Mouse (Mus musculus): ENCODE data around the gene Sass6. TPM values are rescaled to one million over a fixed set of nuclear protein-coding genes. Genes with fewer than 3 reads are reported as not detected.
"Not testable (repeated sequence)": the region's sequence is repeated elsewhere in the genome, so short reads cannot be mapped to it uniquely, and the experiment has no call there.

Gene Sass6
- polyA plus RNA-seq, 1 experiment from 2014 or later, result 39.5 TPM

DNA sequence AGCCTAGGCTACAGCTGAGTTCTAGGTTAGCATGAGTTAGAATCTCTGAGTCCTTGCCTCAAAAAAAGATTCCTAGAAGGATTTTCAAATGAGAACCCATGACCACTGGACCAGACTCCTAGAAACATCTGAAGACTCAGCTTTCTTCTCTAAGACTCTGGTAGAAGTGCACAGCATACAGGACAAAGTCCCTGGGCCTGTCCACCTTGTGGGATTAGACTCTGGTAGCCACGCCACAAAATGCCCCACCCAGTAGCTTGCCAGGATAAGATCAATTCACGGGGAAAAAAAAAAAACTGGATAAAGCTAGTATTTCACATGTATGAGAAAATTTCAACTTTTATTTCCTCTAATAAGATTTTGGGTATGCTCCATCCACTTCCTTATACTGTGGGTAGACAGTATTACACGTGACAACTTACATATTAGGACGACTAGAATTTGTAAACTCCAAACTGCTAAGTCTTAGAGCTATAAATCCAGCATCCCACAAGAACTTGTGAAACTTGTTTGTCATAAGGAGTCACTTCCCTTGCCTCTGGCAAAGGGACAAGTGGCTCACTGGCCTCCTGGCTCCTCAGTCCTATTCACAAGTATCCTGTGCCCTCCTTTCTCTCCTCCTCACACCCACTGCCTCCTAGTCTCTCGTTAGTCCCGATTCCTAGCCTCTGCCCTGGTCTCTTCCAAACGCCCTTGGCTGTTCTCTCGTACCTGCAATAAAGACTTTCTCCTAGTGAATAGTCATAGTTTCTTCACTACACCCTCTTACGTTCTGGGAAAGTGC lies 43.1 kb downstream of the Sass6 start:
- peaks cover 100% of the 10 kb centered on the region for H3K36me3 ChIP-seq
- H3K4me3 ChIP-seq, result no peak overlapping the region
- no peaks in the 10 kb centered on the region for H3K9me3 ChIP-seq (replicated peaks)
- no peaks in the 10 kb centered on the region for H3K4me1 ChIP-seq
- H3K27me3 ChIP-seq (ENCODE audit: low read depth, poor library complexity, severe bottlenecking), result no peaks in the 10 kb centered on the region
- H3K27ac ChIP-seq (replicated peaks), result no peak overlapping the region
- DNase-seq (ENCODE audit: low spot score), result no peak
- 87% methylated on average over 9 of the region's 9 CpGs for WGBS

GRCm38 (mm10) chr3:116638572-116638971 lies 43.8 kb downstream of the Sass6 start:
- no peak overlapping the region for H3K27ac ChIP-seq (replicated peaks)
- no peak for DNase-seq (ENCODE audit: low spot score)
- no peaks in the 10 kb centered on the region for H3K9me3 ChIP-seq (replicated peaks)
- H3K36me3 ChIP-seq, result peaks cover 100% of the 10 kb centered on the region
- H3K4me1 ChIP-seq, result no peaks in the 10 kb centered on the region
- H3K4me3 ChIP-seq, result no peak overlapping the region
- WGBS, result 94% methylated on average over 7 of the region's 7 CpGs
- H3K27me3 ChIP-seq (ENCODE audit: low read depth, poor library complexity, severe bottlenecking), result no peaks in the 10 kb centered on the region

DNA sequence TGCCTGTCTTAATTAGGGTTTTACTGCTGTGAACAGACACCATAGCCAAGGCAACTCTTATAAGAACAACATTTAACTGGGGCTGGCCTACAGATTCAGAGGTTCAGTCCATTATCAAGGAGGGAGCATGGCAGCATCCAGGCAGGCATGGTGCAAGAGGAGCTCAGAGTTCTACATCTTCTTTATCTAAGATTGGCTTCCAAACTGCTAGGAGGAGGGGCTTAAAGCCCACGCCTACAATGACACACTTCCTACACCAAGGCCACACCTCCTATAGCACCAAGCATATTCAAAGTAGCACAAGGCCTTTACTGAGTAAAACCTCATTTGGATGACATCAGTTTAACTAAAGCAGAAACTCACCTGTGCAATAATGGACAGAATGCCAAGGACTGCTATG lies 45.2 kb downstream of the Sass6 start:
- H3K27me3 ChIP-seq (ENCODE audit: low read depth, poor library complexity, severe bottlenecking), result no peaks in the 10 kb centered on the region
- H3K36me3 ChIP-seq, result peaks cover 100% of the 10 kb centered on the region
- WGBS, result 81% methylated on average over 1 of the region's 1 CpGs

DNA sequence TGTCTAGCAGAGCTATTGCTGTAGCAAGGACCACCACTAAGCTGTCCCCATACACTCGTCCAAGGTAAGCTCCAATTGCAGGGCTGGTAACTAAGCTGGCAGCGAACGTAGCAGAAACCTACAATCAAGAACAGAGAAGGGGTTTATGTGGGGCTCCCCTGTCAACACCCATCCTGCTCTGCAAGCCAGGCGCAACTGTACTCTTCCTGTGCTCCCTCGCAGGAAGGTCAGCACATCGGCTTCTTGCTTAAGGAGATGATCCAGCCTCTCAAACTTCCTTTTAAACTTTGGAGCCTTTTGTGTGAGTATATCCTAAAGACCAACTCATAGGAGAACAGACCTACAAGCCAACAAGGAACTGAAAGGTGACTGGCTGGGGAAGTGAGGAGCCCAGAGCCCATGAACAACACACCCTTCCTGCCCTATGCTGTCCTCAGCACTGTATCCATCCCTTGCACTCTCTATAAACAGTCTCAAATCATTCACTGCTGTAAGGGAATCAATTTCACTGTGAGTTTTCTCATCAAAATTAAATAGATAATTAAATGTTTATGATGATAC lies 47.1 kb downstream of the Sass6 start:
- H3K9me3 ChIP-seq (replicated peaks), result no peaks in the 10 kb centered on the region
- H3K4me3 ChIP-seq, result no peak overlapping the region
- H3K4me1 ChIP-seq, result no peaks in the 10 kb centered on the region
- H3K27me3 ChIP-seq (ENCODE audit: low read depth, poor library complexity, severe bottlenecking), result no peaks in the 10 kb centered on the region
- H3K36me3 ChIP-seq, result peaks cover 100% of the 10 kb centered on the region
- no peak overlapping the region for H3K27ac ChIP-seq (replicated peaks)
- no peak for DNase-seq (ENCODE audit: low spot score)
- WGBS, result 94% methylated on average over 6 of the region's 6 CpGs

More for the DNA sequence above, 45.2 kb downstream of the Sass6 start:
- no peak overlapping the region for H3K27ac ChIP-seq (replicated peaks)
- no peak for DNase-seq (ENCODE audit: low spot score)
- no peaks in the 10 kb centered on the region for H3K4me1 ChIP-seq
- H3K4me3 ChIP-seq, result no peak overlapping the region
- no peaks in the 10 kb centered on the region for H3K9me3 ChIP-seq (replicated peaks)

DNA sequence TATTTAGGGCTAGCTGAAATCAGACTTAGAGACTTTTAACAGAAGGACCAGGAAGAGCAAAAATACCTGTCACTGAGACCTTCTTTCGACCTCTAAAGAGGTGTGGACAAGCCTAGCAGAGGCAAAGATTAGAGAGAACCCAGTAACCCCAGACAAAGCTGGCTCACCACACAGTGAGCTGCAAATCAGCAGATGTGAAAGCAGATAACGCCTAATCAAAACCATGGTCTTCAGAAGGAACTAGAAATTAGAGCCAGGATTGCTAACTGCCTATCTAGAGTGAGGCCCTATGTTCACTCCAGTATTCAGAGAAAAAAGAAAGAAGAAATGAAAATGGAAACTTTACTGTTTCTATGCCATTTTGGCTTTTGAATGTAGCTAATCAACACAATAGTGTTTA lies 47.6 kb downstream of the Sass6 start:
- no peaks in the 10 kb centered on the region for H3K27me3 ChIP-seq (ENCODE audit: low read depth, poor library complexity, severe bottlenecking)
- no peak for DNase-seq (ENCODE audit: low spot score)
- 94% methylated on average over 2 of the region's 2 CpGs for WGBS
- H3K4me1 ChIP-seq, result no peaks in the 10 kb centered on the region
- no peak overlapping the region for H3K27ac ChIP-seq (replicated peaks)
- peaks cover 99% of the 10 kb centered on the region for H3K36me3 ChIP-seq
- H3K9me3 ChIP-seq (replicated peaks), result no peaks in the 10 kb centered on the region
- no peak overlapping the region for H3K4me3 ChIP-seq

- H3K4me1 ChIP-seq, result no peaks in the 10 kb centered on the region
- no peak overlapping the region for H3K4me3 ChIP-seq
- DNase-seq (ENCODE audit: low spot score), result no peak
- no peaks in the 10 kb centered on the region for H3K9me3 ChIP-seq (replicated peaks)
- no peaks in the 10 kb centered on the region for H3K27me3 ChIP-seq (ENCODE audit: low read depth, poor library complexity, severe bottlenecking)
- no peak overlapping the region for H3K27ac ChIP-seq (replicated peaks)
- H3K36me3 ChIP-seq, result peaks cover 86% of the 10 kb centered on the region
- 95% methylated on average over 1 of the region's 1 CpGs for WGBS
Measured at GRCm38 (mm10) chr3:116646387-116646786, 51.6 kb downstream of the Sass6 start.

DNA sequence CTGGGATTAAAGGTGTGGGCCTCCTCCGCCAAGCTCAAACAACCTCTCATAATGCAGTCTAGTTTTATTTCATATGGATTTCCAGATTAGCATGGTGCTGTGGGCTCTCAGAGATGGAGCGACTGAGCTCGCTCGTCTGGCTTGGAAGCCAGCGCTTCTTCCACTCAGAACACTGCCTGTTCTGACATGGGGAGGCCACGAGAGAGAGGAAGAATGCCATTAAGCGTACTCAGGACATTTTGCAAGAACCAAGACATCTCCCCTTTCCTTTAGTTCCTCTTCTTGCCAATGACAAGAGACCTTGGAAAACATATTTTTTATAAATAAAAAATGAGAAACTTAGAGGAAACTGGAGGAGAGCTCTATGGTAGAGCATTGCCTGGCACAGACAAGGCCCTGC lies 54.0 kb downstream of the Sass6 start:
- Histone ChIP-seq H3K27me3 (ENCODE audit: low read depth, poor library complexity, severe bottlenecking) (no peaks in the 10 kb centered on the region), H3K4me1 (peaks cover 4% of the 10 kb centered on the region; the same call in 1 of the 2 replicates), H3K27ac (replicated peaks) (no peak overlapping the region), H3K4me3 (no peak overlapping the region), H3K9me3 (replicated peaks) (no peaks in the 10 kb centered on the region), H3K36me3 (peaks cover 62% of the 10 kb centered on the region)
- WGBS, result 94% methylated on average over 7 of the region's 7 CpGs
- DNase-seq (ENCODE audit: low spot score), result no peak

- Histone ChIP-seq H3K4me3 (no peak overlapping the region), H3K4me1 (peaks cover 4% of the 10 kb centered on the region; the same call in 1 of the 2 replicates), H3K9me3 (replicated peaks) (no peaks in the 10 kb centered on the region), H3K27ac (replicated peaks) (no peak overlapping the region), H3K36me3 (peaks cover 43% of the 10 kb centered on the region), H3K27me3 (ENCODE audit: low read depth, poor library complexity, severe bottlenecking) (no peaks in the 10 kb centered on the region)
- no peak for DNase-seq (ENCODE audit: low spot score)
- 96% methylated on average over 9 of the region's 9 CpGs for WGBS
Measured at GRCm38 (mm10) chr3:116650698-116651097, 55.9 kb downstream of the Sass6 start.

DNA sequence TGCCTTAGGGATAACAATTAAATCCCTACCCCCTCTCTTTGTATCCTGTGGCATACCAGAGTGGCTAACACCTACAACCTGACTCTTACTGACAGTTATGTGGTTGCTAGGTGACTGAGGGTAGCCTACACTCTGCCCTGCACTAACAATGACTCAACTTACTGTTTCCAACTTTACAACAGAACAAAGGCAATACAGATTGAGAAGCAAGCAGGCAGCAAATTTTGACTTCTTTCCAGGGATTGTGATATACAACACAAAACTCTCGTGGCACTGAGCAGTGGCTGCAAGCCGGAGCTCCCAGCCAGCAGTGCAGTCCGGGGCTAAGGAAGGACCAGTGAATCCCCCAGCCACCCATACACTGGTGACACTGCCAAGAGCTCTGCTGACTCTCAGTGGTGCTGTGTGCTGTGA lies 57.3 kb downstream of the Sass6 start:
- peaks cover 11% of the 10 kb centered on the region; the same call in 1 of the 2 replicates for H3K4me1 ChIP-seq
- H3K27ac ChIP-seq (replicated peaks), result no peak overlapping the region
- H3K27me3 ChIP-seq (ENCODE audit: low read depth, poor library complexity, severe bottlenecking), result no peaks in the 10 kb centered on the region
- H3K36me3 ChIP-seq, result peaks cover 30% of the 10 kb centered on the region
- H3K4me3 ChIP-seq, result no peak overlapping the region
- DNase-seq (ENCODE audit: low spot score), result no peak
- H3K9me3 ChIP-seq (replicated peaks), result no peaks in the 10 kb centered on the region
- 82% methylated on average over 3 of the region's 3 CpGs for WGBS

GRCm38 (mm10) chr3:116653278-116653945 lies 58.6 kb downstream of the Sass6 start:
- no peak for DNase-seq (ENCODE audit: low spot score)
- no peaks in the 10 kb centered on the region for H3K27me3 ChIP-seq (ENCODE audit: low read depth, poor library complexity, severe bottlenecking)
- 90% methylated on average over 5 of the region's 5 CpGs for WGBS

DNA sequence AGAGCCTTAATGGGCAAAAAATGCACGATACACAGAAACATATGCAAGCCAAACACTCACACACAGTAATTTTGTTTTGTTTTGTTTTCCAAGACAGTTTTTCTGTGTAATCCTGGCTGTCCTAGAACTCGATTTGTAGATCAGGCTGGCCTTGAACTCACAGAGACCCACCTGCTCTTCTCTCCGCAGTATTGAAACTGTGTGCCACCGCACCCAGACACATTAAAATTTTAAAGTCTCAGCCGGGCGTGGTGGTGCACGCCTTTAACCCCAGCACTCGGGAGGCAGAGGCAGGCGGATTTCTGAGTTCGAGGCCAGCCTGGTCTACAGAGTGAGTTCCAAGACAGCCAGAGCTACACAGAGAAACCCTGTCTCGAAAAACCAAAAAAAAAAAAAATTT lies 59.3 kb downstream of the Sass6 start:
- DNase-seq (ENCODE audit: low spot score), result not testable (repeated sequence)
- WGBS, result 92% methylated on average over 11 of the region's 11 CpGs

More at GRCm38 (mm10) chr3:116653278-116653945, 58.6 kb downstream of the Sass6 start:
- peaks cover 23% of the 10 kb centered on the region for H3K36me3 ChIP-seq
- H3K9me3 ChIP-seq (replicated peaks), result no peaks in the 10 kb centered on the region
- H3K4me3 ChIP-seq, result no peak overlapping the region
- H3K4me1 ChIP-seq, result peaks cover 22% of the 10 kb centered on the region
- H3K27ac ChIP-seq (replicated peaks), result no peak overlapping the region

DNA sequence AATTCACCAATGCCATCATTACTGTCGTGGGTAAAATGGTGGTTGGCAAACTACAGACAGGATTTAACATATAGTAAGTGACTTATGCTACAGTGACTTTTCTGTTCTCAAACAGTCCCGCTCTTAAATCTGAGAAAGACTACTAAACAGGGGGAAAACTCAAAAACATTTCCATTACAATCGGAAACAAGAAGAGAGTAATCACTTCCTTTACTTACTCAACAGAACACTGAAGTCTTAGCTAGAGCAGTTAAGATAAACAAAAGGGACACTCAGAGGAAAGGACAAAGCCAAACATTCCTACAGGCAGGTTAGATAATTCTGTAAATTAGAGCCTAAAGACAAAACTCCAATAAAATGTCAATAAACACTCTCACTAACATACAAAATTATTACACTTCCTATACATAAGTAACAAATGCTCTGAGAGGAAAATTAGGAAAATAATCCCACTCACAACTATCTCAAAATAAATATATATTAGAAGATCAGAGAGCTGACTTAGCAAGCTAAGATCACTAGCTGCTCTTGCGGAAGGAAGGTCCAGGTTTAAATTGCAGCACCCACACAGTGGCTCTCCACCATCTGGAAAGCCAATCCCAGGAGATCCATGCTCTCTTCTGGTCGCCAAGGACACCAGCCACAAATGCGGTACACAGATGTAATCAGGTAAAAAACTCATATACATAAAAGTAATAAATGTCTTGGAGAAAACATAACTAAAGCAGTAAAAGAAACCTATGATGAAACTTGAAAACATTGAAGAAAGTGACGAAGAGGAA lies 61.6 kb downstream of the Sass6 start:
- no peaks in the 10 kb centered on the region for H3K36me3 ChIP-seq
- H3K4me1 ChIP-seq, result peaks cover 50% of the 10 kb centered on the region
- 79% methylated on average over 7 of the region's 7 CpGs for WGBS
- H3K4me3 ChIP-seq, result no peak overlapping the region
- no peak overlapping the region for H3K27ac ChIP-seq (replicated peaks)
- H3K9me3 ChIP-seq (replicated peaks), result no peaks in the 10 kb centered on the region
- no peak for DNase-seq (ENCODE audit: low spot score)
- H3K27me3 ChIP-seq (ENCODE audit: low read depth, poor library complexity, severe bottlenecking), result no peaks in the 10 kb centered on the region

More for the DNA sequence above, 59.3 kb downstream of the Sass6 start:
- H3K36me3 ChIP-seq, result peaks cover 16% of the 10 kb centered on the region
- H3K4me3 ChIP-seq; H3K27me3 ChIP-seq (ENCODE audit: low read depth, poor library complexity, severe bottlenecking); H3K27ac ChIP-seq (replicated peaks); H3K9me3 ChIP-seq (replicated peaks): not testable (repeated sequence)
- H3K4me1 ChIP-seq, result peaks cover 27% of the 10 kb centered on the region

Data from midbrain, embryonic 10.5 days (tissue).